Mouse (Mus musculus) spleen, postnatal 10 days (tissue): ENCODE measurements around the gene Nrtn.

Experiments used
- DNase-seq, 2 experiments: peaks; one replicate each; pipeline ENCODE4 v3.0.0; 2021 to 2022; ENCODE audit warnings: low spot score in 2 of 2

Gene Nrtn

DNA sequence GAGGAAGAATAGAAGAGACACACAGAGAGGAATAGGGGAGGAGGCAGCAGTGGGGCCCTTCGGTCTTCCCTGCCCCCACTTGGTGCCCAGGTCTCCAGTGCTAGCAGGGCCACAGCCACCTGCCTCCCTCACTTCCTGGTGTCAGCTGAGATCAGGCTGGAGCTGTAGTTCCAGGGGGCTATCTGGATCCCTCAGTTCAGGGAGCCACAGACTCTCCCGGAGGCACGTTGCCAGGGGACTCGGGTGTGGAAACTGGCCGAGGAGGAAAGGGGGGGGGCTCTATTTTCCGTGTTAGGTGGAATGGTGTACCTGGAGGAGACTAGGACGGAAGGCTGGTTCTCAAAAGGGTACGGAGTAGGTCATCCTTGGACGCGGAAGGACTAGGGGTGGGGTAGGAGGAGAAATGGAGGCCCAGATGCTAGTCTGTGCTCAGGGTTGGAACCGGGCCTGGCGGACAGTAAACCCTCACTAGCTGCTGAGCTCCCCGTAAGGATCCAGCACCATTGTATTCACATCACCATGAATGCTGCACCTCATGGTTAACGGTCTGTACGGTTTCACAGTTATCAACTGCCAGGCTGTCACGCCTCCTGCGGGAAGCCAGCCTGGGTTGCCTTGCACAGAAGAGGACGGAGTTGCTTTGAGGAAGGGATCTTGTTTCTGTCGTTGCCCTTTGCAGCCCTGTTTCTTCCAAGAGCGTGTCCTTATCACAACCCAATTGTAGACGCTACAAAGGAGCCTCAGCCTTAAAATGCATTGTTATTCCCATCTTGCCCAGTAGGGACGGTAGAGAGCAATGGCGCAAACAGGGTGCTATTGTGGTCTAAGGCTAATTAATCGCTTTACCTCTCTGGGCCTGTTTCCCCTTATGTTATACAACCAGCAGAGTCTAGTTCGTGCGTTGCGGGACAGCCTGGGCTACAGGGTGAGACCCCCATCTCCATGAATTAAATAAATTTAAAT lies 5.7 kb upstream of the Nrtn start:
- peak; percentile 75 to 78 for DNase-seq

DNA sequence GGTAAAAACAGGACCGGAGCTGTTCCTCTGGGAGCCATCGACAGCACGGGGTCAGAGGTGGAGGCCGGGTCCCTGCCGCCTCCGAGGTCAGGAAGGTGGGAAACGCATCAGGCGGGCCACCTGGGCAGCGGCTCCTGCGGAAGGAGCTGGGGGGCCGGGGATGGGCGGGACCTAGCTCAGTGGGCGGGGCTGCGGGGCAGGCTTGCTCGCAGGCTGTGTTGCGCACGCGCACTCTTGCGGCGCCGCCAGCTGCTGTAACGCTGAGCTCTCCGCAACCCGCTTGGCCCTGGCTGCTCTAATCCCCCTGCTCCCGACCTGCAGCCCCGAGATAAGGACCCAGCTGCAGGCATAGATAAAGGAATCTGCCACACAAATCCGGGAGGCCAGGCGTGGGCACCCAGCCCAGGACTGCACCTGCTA lies 4.7 kb upstream of the Nrtn start:
- peak; percentile 87 to 95 for DNase-seq

DNA sequence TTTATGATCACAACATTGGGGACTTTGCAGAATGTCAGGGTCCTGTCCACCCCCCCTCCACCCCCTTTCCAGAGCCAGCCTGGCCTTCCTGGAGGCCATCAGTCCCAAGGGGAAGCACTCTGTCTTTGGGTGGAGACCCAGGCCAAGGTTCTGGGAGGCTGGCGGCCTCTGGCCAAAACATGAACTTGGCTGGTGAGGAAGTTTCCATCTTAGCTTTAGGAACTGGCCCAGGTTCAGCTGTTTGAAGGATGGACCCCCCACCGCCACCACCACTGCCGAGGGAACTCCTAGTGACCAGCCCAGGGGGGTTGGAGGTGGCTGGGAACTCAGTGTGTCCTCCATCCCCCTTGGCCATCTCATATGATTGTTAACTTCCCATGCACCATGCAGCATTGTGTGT lies 3.7 kb upstream of the Nrtn start:
- no peak for DNase-seq

DNA sequence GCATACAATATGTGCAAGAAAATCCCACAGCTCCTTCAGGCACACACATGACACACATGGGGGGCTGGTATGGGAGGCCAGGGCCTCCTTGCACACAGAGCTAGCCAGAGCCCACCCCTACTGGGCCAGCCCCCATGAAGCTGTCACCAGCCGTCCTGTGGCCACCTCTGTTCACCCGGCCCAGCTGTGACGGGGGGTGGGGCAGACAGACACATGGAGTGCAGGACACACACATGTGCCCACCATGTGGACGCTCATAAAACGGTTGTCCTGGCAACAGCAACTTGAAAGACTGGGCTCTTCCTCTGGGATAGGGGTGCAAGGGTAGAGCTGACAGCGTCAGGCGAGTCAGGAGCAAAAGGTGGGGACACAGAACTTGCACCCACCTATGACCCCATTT lies 1.9 kb upstream of the Nrtn start:
- no peak for DNase-seq

DNA sequence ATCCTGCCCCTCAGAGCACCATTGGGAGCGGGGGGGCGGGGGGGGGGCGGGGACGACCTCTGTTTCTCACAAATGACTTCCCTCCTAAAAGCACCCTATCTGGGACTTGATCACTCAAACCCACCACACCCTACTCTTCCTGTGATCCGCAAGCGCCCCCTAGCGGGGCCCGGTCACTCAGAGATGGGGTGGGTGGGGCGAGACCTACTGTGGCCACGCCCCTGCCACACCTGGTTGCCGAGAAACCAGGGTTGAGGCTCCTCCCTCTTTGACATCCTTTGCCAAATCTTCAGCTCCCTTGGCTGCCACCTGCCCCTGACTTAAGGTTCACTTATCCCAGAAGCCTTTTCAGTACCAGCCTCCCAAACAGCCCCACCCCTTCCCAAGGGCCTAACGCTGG lies 802 bp upstream of the Nrtn start:
- DNase-seq = peak; percentile 70 to 89

DNA sequence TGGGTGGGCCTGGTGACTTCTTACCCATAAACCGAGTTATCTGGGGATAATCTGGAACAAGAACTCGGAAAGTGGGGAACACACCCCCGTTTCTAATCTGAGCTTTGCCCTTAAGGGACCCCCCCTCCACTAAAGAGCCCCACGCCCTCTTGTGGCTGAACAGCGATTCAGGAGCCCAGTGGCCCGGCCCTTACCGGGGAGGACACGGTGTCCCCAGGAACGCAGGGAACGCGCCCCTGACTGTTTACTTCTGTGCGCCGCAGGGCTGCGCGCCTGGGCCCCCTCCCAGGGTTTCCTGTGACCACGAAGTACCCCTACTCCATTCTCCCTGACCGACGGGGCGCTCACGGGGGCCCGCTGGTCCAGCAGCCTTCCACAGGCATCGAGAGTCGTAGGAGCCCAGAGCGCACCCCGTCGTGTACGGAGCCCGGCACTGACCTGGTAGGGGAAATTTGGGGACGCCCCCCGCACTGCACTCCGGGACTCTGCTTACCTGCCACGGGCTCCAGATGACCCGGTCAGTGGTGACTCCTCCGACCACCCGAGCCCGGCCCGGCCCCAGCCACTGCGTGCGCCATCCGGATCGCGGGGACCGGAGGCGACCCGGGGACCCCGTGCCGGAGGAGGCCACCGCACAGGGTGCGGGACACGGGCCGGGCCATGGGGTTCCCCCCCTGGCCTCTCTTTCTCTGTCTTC lies 479 bp downstream of the Nrtn start:
- DNase-seq = peak in 1 of 2 experiments; percentile 50

DNA sequence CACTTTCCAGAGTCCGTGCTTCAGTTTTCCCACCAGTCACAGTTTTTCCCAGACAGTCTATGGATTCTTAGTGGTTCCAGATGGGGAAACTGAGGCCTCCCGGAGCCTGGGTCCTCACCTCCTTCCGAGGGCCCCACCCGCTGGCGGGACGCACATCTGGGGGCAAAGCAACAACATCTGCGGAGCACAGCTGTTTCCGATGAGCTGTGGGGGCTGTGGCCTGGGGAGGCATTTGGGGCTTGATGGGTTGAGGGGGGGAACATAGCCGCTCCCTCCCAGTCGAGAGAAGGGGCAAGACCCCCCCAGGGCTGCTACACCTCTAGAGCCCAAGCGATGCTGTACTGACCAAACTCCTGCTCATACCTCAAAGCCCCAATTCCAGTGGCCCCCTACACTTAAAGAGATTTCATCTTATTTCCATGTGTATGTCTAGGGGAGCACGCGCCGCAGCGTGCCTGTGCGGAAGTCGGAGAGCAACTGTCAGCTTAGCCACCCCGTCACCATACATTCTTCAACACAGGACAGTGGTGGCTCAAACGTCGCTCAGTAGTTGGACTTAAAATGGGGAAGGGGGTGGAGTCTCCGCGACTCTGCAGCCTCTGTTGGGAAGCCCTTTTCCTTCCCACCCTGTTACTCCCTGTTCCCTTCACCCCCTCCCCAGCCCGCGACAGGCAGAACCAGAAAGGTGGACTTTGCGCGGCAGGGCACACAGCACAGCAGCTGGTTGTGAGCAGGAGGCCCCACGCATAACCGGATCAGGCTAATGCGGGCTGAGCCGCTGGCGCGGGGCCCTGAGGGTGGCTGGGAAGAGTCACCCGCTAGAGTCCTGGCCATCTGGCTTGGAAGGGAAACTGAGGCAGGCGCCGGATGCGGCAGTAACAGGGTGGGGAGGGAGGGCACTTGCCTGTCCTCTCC lies 2.8 kb downstream of the Nrtn start:
- DNase-seq = no peak

DNA sequence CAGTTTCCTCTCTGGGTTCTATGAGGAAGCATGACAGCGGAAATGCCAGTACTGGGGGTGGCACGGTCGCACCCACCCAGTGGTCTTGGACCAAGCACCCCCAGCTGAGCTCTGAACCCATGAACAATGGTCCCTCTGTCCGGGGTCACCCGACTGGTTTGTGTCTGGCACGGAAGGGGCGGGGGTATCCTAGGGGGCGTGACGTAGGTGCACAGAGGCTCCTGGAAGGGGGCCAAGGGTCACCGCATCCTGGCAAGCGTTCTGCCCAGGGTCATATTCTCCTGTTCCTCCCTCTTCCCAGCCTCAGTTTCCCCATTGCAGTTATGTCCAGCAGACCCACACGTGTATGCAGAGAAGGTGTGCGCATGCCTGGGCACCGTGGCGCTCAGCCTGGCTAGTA lies 3.9 kb downstream of the Nrtn start:
- DNase-seq = no peak

DNA sequence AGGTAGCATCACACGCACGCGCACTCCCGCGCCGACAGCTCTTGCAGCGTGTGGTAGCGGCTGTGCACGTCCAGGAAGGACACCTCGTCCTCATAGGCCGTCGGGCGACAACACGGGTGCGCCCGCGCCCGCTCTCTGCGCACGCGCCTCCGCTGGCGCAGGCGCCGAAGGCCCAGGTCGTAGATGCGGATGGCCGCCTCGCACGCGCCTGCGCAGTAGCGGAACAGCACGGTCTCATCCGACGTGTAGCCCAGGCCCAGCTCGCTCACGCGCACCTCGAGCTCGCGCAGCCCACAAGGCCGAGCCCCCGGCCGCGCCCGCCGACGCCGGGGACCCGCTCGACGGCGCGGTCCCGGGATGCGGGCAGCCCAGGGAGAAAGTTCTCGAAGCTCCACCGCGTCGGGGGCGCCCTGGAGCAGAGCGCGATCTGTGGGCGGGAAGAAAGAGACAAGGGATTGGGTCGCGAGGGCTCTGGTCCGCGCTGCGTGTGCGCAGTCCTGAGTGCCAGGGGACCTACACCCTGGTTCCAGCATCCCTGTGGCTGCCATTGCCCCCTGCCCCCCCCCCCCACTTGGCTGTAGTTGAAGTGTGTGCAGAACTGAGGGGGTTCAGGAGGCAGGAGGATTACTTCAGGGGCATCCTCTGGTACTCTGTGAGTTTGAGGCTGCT lies 5.8 kb downstream of the Nrtn start:
- DNase-seq = no peak

DNA sequence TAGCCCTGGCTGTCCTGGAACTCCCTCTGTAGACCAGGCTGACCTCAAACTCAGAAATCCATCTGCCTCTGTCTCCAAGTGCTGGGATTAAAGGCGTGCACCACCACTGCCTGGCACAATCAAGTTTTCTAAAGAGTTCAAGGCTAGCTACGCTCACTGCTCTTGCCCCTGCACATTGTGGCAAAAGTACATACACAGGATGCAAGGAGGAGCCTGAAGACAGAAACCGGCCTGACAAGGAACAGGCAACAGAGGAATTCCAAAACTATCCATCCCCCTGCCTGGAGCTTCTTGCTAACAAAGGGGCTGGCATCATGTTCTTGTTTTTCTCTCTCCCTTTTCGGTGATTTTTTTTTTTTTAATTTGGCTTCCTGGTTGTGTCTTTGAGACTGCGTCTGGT lies 13.2 kb downstream of the Nrtn start:
- no peak for DNase-seq

DNA sequence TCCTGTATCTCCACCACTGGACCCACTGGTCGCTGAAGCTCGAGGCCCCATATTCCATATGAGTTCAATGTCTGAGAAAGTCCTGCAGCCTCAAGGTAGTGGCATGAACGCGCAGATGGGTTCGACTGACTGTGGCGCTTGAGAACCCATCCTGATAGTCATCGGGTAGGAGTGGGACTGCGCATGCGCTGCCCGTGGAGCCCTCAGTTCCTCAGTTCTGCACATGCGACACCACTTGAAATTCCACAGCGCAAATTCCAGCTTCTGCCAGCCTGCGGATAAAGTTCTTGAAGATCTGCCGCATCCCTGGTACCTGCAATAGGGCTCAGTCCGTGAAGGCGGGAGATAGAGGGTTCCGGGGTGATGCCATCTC lies 16.6 kb downstream of the Nrtn start:
- no peak for DNase-seq

DNA sequence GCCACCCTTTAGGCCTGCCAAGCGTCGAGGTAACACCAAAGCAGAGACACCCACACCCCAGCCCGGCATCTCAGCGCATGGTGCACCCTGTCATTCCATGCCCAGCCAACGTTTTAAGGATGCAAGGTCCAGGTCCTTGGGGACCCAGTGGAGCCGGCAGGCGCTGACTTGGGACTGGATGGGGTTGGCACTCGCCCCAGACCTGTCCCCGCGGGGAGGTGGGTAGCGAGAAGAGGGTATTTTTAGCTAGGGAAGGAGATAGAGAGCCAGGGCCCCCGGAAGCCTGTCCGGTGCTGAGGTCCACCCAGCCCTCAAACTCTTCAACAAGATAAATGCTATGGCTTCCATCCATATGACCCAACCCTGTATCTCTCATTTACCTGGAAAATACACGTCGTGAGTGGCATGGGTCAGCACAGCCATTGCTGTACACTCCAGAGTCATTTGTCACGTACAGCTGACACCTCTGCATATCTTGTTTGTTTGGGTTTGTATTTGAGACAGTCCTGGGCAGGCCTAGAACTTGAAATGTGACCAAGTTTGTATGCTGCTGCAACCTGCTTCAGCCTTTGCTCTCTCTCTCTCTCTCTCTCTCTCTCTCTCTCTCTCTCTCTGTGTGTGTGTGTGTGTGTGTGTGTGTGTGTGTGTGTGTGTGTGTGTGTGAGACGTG lies 17.1 kb downstream of the Nrtn start:
- DNase-seq = no peak

DNA sequence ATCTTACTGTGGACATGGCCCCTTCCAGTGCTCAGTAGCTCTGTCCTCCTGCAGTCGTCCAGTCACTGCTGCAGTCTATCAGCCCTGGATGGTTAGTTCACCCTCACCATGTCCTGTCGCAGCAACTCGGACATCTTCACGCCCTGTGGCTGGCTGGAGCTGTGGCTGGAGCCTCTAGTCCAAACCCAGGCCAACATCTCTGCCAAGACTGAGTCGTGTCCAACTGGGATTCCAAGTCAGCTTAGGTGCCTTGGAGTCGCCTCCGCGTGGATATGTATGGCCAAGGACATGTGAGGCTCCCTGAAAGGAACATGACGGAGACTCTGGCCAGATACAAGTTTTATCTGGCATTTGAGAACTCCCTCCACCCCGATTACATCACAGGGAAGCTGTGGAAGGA lies 19.1 kb downstream of the Nrtn start:
- DNase-seq = no peak

DNA sequence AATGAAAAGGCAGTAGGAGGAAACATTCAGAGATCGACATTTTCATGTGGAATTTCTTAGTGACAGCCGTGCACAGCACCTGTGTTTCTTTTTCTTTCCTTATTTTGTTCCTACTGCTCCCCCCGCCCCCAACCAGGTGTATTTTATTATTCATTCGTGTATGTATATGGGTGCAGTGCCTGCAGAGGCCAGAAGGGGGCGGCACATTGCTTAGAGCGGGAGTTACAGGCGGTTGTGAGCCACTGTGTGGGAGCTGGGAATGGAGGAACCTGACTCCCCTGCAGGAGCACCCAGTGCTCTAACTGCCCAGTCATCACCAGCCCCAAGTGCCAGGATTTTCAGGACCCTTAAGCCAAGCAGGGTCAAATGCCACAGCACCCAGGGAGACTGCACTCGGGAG lies 20.8 kb downstream of the Nrtn start:
- DNase-seq = peak in 1 of 2 experiments; percentile 49

DNA sequence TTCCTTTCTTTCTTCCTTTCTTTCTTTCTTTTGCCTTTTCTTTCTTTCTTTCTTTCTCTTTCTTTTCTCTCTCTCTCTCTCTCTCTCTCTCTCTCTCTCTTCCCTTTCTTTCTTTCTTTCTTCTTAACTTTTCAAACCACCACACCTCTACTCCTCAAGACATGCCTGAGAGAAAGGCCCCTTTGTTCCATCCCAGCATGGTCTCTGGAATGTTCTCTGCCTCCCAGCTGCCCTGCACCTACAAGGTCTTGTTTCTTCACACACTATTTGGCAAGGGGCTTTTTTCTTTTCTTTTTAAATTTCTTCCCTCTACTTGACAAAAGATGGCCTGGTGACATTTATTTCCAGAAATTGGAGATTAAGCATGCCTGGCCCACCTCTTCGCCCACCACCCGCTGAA lies 27.7 kb downstream of the Nrtn start:
- DNase-seq = no peak

DNA sequence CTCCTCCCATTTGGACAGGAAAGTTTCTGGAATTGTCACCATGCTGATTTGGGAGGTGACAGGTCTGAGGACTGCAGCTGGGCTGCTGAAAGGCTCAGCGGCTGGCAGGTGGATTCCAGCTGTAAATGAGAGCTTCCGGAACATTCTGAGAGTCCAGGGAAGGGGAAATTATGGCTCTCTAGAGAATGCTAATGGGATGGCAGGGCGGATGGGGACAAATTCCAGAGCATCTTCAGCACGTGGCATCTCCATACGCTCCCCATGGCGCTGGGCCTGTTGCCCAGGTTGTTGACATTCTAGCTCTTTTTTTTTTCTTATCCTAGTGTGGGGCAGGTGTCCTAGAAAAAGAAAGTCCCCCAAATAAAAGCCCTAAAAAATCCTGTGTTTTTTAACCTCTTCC lies 28.2 kb downstream of the Nrtn start:
- DNase-seq = no peak

DNA sequence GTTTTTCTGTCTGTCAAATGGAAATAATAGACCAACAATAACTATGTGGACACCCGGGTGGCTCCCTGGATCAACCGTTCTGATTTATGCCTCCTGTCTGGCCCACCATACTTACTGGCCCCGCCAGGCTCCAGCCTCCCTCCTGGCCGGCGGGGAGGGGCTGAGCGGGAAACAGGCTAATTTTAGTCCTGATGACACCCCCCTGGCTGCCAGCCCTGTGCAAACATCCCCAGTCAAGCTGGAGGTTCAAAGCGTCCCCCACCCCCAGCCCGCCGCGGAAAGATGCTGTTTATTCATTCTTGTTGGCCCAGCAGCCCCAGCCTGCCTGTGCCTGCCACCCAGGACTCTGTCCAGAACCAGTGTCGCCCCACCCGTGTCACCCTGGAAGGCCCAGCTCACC lies 29.2 kb downstream of the Nrtn start:
- DNase-seq = no peak

DNA sequence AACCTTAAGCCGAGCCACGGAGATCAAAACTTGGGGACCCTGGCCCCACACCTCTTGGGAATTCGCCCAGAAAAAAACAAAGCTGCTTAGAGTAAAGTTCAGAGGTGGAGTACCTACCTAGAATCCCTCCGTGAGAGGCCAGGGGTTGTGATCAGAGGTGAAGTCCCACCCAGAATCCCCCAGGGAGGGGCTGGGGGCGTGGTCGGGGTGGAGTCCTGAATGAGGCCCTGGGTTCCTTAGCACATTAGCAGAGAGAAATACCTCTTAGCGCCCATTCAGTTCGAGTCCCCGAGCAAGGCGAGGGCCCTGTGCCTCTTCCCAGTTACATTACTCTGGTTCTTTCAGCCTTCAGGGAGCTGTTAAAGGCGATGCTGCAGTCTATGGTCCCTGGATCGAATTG lies 29.7 kb downstream of the Nrtn start:
- DNase-seq = peak in 1 of 2 experiments; percentile 44

DNA sequence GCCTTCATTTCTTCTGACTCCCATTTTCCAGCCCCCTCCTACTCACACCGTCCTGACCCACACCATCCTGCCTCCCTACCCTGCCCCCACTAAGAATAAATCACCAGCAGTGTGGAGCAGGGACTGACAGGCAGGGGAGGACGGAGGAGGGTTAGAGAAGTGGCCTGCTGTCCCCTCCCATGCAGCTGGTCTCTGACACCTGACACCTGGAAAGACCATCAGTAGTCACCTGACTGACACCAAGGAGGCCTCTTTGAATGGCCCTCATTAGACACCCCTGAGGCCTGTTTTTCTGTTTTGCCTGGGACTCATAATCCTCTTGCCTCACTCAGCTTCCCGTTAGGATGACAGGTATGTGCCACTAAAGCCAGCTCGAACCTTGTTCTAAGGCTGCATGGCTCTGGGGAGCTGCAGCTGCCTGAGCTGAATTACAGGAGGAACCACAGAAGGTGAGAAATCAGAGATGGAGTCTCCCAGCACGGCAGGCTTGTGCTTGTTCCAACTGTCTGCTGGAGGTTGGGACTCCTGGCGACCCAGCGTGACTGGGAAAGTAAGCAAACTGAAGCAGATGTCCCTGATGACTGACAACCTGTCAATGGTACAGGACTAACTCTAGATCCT lies 30.2 kb downstream of the Nrtn start:
- no peak for DNase-seq

DNA sequence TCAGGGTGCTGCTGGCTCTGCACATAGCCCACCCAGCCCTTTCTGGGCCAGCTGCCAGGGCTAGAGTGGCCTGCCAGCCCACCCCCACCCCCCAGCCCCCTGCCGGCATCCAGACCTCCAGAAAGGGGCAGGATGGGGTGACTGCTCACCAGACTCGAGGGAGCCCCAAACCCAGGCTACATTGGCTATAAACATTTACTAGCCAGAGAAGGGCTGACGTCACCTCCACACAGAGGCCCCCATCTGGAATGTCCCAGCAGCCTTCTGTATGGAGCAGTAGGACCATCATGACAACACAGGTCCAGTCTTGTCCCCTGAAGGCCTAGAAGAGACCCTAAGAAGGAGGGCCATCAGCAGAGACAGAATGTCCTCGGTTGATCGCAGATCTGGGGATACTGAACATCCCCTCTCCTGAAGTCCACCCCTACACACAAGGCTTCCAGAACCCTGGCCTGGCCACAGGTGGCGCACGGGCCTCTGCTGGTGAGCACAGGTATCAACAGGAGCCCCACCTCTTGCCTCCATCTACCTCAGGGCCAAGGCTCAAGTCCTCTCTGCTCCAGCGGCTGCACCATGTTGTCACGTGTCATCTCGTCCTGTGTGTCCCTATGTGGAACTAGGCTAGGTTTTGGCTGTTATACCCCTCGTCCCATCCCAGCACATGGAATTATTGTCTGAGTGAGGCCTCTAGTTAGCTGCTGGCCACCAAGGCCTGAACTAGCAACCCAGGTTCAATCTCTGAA lies 33.7 kb downstream of the Nrtn start:
- no peak for DNase-seq
